Mouse (Mus musculus) spleen, postnatal 4 days (tissue): ENCODE results near the gene Otc.

Source experiments
- DNase-seq, 2 experiments: peaks; one replicate each; pipeline ENCODE4 v3.0.0; 2022; ENCODE audit warnings: low spot score in 2 of 2

Otc gene

DNA sequence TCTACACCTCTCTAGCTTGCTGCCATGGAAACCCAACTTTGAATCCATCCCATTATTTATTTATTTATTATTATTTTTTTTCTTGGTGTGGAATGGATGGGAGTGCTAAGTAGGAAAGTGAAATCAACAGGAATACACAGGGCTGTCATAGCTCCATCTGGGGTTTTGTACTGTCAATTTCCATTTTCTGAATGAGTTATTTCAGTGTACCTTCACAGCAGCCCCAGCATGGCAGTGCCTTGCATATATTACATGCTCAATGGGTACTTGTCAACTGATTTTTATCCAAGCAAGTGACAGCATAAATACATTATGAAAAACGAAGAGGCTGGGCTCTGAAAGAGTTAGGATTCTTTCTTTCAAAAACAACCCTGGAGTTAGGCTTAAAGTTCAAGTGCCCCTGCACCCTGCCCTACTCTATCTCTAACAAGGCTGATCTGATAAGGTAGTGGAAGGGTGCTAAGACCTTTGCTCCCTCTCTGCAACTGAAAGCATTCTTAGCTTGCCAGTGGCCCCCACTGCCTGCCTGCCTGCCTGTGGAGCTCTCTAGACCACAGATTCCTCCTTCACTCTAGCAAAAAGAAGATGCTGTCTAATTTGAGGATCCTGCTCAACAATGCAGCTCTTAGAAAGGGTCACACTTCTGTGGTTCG, at the start of gene Otc:
Otc (plus strand) TSS at position 454 of the 653 bp plus-strand sequence.
- DNase-seq = no peak

DNA sequence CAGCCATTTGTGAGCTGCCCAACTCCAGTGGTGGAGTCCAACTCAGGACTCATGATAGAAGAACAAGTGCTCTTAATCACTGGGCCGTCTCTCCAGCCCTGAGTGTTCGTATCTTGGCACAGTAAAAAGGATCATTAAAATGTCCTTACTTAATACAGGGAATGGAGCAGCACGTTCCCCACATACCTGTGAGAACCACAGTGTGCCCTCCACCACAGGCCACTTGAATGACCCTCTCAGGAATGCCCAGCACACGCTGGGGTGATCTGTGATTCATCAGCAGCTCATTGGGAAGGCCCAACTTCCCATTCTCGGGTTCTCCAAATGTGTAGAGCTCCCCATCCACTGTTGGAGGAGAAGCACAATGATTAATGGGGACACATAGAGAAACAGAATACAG, 46.2 kb upstream of the Otc start:
- no peak for DNase-seq

DNA sequence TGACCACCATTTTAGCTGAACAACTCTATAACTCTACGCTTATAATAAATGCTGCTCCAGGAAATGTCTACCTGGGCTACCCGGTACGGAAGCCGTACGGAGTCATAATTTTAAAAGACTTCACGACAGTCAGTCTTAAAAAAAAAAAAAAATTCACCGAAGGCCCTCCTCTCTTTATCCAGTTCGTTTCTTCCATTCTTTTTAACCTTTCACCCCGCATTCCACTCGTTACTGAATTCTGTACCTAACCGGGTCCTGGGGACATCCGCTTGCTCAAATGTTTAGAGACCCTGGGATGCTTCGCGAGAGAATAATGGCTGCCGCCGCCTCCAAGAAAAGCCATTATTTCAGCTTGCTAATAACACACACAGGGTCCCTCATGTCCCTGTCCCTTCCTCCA, 36.1 kb upstream of the Otc start:
- DNase-seq = no peak

DNA sequence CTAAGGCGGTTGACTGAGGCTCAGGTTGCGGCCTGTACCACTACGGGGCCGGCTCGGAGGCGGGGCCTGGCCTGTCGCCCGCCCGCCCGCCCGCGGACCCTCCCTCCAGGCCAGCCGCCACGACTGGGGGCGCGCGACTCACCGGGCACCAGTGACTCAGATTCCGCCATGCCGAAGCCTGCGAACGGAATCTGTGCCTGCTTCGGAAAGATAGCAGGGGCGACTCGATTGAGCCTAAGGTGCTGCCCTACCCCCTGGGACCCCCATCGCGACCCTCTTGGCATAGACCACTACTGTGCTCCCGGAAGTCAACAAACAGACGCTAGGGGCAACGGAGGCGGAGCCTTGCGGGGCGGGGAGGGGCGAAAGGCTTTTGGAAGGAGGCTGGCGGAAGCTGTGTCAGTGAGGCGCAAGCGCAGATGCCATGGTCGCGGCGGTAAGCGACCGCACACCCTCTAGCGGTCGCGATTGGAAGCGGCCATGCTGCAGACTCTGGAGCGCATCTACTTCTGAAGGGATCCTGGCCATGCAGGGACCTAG, 35.6 kb upstream of the Otc start, which contains the start of gene Rpgr:
Rpgr (minus strand) TSS at position 511 of the 540 bp plus-strand sequence.
- DNase-seq = peak; percentile 86 to 91

DNA sequence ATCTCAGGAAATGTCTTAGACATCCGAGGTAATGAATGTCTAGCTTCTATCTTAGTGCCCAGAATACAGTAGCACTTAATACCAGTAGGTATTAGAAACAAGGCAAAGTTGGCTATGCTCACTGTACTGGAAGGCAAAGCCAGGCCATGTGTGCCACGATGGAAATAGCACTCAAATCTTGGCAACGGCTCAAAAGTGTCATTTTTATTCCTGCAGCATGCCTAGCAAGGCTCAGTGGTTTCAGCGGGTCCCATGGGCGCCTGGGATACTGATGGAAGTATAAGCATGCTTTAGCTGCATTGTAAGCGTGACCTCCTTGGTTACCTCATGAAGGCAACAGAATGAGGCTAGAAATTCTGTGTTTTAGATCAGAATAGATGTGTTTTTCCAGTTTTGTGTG, 32.8 kb upstream of the Otc start:
- no peak for DNase-seq

DNA sequence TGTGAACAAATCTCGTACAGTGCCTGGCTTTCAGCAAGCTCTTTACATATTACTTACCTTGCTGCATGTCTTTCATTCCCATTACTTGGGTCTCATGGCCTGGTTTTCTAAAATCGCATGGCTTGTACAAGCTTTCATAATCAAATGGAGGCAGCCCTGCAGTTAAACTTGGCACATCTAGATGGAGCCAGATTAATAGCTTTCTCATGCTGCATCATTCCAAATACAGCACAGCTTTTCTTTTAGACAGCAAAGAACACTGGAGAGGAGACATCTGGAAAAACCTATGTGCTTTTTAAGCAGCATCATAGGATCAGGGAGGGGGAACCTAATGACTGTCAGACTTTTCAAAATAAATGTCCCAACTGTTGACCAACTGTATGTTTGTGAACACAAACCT, 19.1 kb upstream of the Otc start:
- DNase-seq = no peak

DNA sequence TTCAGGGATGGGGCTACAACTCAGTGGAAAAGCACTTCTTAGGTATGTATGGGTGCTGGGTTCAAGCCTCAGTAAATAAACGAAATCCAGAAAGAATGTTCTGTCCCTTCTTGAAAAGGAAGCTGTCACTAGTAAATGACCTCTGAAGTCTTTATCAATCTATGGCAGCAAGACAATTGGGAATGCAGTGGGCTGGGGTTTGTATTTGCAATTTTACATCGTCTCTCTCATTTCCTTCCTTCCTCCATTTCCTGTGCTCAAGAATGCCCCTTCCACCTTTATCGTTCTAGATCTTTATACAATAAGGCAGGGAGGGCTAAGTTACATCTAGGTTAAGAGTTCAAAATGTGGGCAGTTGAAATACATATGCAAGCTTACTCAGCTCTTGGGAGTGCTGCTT, 17.5 kb upstream of the Otc start:
- no peak for DNase-seq

DNA sequence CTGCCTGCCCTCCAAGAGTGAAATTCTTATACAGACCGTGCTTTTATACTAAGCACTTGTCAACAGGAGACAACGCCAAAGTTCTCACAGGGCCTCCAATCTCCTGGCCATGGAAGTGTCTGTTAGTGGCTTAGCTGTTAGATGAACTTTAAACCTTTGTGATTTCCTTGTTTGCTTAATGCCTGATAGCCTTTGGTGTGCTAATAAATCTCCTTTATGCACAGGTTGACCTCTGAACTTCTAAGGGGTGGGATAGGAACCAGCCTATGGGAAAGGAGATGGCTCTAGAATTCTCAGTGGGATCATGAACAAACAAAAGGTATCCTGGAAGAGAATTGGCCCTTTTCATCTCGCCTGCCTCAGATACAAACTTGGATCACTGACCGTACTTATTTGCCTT, 12.6 kb upstream of the Otc start:
- DNase-seq = no peak

DNA sequence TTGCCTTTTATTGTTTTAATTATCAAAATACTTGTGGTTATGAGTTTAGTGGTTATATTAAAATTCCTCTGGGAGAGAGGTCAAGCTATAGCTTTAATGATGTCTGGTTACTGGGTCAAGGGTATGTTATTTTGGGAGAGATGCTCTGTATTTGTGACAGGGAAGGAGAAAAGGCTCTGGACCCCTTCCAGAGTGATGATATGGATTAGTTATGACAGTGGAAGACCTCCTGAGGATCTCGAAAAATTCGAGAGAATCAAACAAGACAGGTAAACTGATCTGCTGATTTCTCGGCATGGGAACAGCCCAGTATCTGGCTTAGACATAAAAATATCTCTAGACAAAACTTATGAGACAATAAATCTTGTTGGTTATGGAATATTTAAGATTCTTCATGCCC, 8.2 kb upstream of the Otc start:
- no peak for DNase-seq

DNA sequence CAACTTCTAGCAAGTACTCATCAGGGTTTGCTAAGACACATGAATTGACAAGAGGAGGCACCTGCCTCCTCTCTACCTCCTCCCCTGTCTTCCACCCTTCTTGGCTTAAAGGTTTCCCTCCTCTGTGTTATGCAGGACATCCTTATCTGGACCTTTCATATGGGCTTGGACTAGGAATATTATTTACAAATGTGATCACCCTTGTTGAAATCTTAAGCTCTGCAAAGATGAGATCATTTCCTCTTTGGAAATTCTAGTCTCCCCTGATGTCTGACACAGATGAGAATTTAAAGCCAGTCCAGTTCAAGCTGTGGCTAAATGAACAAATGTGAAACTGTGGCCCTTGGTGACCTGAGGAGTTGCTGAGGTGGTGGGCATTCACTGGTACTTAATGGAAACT, 748 bp upstream of the Otc start:
- DNase-seq = no peak

DNA sequence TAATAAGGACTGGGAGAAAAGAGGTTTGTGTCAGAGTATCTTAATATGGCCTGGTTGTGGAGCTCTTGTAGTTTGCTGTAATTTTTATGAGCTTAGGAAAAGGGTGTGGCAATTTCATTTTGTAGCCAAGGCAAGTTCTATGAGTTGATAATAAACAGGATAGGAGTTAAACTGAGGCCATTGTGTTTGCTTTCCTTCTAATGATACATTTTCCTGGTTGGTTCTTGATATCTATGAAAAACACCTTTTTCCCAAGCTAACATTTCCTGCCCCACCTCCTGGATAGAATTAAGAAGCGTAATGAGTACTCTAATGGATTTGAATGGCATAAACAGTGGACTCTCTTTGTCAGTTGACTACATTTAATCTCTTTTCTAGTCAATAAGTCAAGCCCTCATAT, 5.7 kb downstream of the Otc start:
- no peak for DNase-seq

DNA sequence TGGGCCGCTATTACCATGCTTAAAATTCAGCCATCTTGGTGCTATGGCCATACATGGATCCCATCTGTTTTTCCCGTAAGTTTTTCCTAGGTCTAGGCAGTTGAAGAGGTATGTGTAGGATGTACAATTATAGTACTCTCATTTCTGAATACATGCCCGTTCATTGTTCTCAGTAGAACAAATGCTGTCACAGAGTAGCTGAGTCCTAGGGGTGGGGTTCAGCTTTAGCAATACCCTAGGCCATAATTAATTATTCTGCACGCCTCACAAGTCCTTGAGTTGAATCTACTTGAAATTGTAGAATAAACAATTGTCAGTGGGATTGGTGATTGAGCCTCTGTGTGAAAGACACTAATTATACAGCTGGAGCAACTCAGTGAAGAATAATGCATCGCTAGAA, 6.2 kb downstream of the Otc start:
- no peak for DNase-seq

DNA sequence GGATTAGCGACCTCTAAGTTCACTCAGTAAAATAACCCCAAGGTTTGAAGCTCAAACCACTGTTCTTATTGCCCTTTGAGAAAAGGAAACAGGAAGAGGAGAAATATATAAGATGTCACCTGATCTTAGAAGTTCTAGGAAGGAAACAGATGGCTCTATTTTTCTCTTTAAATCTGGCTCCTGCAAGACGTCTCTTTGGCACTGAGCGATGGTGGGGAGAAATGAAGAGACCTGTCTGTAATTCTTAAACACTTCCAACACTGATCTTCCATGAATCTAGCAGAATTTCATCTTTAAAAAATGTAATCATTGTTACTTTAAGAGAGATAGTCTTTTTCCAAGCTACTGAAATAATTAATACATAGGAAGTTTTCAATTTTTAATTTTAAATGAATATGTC, 16.2 kb downstream of the Otc start:
- no peak for DNase-seq

DNA sequence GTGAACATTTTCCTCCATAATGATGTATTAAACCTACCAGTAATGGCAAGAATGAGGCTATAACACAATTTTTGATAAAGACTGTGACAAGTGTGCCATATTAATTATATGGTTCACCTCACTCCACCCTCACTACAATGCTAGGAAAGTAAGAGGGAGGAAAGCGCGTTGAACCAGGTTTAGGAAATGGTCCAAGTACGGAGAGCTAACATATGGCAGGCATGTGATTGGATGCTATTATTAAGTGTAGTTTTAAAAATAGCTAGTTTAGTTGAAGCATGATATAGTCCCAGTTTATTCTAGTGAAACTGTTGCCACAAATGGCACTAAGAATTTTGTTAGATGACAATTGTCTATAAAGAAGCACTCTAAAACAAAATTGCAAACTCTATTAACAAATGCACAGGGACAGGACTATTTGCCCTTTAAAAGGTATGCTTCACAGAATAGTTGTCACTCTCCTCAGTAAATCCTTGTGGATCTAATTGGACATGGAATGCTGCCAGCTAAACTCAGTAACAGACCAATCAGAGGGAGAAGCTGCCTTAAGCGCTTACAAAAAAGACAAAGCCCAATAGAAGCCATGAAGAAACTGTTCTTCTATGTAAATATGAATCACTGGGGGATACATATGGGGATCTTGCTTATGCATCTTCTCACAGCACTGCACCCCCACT, 16.8 kb downstream of the Otc start:
- no peak for DNase-seq

DNA sequence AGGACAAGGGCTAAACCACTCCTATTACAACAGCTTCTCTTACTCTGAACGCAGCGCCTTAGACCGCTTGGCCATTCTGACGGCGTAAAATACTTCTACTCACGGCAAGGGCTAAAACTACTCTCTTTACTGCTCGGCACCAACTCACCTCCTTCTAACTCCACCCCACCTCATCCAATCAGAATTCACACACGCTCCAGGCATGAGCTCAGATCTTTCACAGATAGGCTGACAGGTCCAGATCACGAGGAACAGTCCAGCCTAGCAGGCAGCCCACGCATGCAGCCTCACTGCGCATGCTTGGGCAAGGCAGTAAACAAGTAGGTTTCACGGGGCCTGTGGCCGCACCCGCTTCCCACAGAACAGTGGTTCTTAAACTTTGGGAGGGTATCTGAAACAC, 45.2 kb downstream of the Otc start:
- DNase-seq = no peak

DNA sequence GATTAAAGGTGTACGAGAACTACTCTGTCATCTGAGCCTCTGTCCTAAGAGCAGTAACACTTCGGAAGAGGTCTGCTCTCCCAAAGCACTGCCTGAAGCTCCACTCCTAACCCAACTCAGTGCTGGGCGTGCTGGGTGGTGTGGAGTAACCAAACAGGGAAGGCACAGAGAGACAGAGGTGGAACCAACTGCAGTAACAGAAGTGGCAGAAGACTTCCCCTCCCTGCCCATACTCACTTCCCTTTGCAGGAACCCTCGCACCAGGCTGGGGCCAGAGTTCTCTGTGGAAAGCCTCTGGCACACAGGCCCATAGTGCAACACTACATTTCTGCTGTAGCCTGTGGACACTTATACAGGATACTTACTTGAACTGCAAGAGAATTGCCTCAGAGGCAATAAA, 66.1 kb downstream of the Otc start:
- DNase-seq = no peak

DNA sequence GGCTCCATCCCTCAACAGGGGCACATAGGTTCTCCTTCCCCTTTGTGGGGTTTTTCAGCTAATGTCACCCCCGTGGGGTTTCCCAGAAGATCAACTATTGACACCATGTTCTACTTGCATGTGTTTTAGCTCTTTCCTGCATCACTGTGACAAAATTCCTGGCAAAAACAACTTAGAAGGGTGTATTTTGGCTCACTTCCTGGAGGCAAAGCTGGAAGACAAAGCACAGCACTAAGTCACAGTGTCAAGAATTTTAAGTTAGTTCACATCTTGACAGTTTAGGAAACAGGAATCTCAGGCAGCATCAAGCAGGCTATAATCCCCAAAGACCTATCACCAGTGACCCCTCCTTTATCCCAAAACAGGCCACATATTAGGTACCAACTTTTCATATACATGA, 78.1 kb downstream of the Otc start:
- no peak for DNase-seq

DNA sequence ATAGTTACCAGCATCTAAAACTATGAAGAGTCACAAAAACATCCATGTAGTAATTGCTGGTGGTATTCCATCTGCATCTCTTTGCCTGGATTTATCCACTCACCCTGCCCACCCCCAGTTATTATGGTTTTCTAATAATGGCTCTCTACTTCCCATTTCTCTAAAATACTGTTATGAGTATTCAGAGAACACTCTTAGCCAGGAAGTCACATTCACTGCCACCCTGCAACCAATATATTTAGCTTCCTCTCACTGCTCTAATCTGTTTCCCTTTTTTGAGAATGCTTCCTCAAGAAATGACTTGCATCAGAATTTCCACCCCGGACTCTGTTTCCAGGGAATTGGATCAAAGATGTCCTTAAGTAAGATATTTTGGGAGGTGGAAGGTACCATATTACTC, 79.6 kb downstream of the Otc start:
- no peak for DNase-seq

DNA sequence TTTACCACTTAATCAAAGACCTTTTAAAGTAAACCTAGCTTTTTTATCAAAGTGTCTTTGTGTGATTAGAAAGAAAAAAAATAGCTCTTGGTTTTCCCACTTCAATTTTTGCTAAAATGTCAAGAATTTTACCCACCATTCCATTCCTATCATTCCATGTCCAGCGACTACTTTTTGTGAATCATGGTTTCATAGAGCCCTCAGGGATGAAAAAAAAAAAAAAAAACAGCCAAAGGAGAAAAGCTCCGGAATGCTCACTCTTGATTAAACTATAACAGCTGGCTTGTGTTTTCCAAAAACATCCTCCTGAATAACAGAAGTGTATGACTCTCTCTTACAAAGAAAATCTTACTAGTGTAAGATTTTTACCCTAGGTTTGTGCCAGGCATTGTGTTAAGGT, 84.7 kb downstream of the Otc start:
- no peak for DNase-seq

DNA sequence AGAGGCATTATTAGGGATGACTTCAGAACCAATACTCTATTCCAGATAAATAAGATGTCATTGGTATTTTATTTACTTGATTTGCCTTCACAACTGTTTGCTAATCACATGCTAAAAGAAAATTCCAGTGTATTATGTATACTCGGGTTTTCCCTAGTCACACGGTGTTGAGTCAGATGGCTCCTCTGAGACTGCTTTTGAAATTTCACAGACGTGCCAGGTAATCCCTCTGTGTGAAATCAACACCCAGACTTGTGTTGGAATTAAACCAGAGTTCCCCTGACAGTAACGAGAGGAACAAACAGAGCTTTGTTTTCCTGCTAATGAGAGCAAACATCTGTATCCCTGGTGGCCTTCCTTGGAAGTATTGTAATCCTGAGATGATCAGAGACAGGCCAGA, 103.8 kb downstream of the Otc start:
- DNase-seq = no peak
